Mouse (Mus musculus) lung, adult 10 weeks (tissue): ENCODE measurements around the gene Sos1. TPM values are rescaled to one million over a fixed set of nuclear protein-coding genes. Genes with fewer than 3 reads are reported as not detected.

ENCODE experiments used
- polyA plus RNA-seq: library from polyadenylated mRNA; stranded (reverse); fragments of 350-450 nt; fragmentation: Illumina TruSeq; extraction: RNeasy Lipid Tissue Mini Kit (QIAGEN cat#74804); gene quantifications from one replicate; pipeline ENCODE4 v1.2.3, GENCODE M21; 2014; ENCODE audit warnings: low read depth, low replicate concordance; ENCODE audit not compliant: insufficient read depth

Sos1 gene
- polyA plus RNA-seq, result 3.3 TPM

DNA sequence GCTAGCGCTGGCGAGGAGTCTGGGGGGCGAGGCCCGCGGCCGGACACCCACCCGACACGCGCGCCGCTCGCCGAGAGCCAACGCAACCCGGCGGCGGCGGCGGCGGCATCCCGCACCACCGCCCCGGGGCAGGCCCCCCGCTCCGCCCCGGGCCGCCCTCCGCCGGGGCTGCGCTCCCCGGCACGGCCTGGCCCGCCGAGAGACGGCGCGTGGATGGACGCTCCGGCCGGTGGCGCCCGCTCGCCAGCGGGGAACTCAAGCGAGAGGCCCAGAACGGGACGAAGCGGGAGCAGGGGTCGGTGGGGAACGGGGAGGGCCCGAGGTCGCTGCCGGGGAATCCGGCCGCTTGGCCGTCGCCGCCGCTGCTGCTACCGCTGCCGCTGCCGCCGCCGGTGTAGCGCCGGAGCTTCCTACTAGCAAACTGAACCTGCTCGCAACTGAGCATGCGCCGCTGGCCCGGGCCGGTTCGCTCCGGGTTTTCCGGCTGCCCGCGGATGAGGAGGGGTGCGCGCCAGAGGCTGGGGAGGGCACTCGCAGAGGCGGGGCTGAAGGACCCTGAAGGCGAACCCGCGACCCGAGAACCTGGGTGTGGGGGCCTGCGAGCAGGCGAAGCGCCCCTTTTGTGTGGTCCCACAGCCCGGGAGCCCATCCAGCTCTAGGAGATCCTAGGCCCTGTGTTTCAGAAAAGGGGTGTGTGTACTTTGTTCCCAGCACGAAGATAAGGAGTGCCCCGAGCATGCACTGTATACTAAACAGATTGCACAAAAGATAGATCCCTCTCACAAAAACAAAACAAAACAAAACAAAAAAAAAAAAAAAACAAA, at the start of gene Sos1:
Sos1 (minus strand) TSS at position 423 of the 824 bp plus-strand sequence.

GRCm38 (mm10) chr17:80372989-80373725, 107.1 kb downstream of the Sos1 start, which contains the start of gene Gm10190:
Gene Gm10190, minus strand, starts transcription at chr17:80373541.

Other genes with a start within 250 kb of the Sos1 start
- gene Morn2, start 190.2 kb downstream of the Sos1 start, polyA plus RNA-seq, result 22.3 TPM
- gene Dhx57, start 190.0 kb downstream of the Sos1 start, polyA plus RNA-seq, result 6.2 TPM
- gene Arhgef33, start 173.0 kb downstream of the Sos1 start, polyA plus RNA-seq, result 0.27 TPM
- not detected for gene Gm10190, start 106.9 kb downstream of the Sos1 start, polyA plus RNA-seq
- 2.8 TPM for gene Cdkl4, start 97.4 kb upstream of the Sos1 start, polyA plus RNA-seq
- 33.2 TPM for gene Map4k3, start 248.0 kb upstream of the Sos1 start, polyA plus RNA-seq